Mouse (Mus musculus): ENCODE measurements around the gene L1td1.
"Not testable (repeated sequence)": the region's sequence is repeated elsewhere in the genome, so short reads cannot be mapped to it uniquely, and the experiment has no call there.

Gene L1td1

GRCm38 (mm10) chr4:98726590-98727237 lies at the start of gene L1td1:
Gene L1td1 (plus strand): TSS chr4:98726734.
- no peak for DNase-seq (ENCODE audit: low spot score in 2 of 2)

GRCm38 (mm10) chr4:98677506-98677905 lies 49.0 kb upstream of the L1td1 start:
- DNase-seq (ENCODE audit: low spot score in 2 of 2): no peak

GRCm38 (mm10) chr4:98686678-98687267 lies 39.8 kb upstream of the L1td1 start:
- no peak for DNase-seq (ENCODE audit: low spot score in 2 of 2)

- no peak for DNase-seq (ENCODE audit: low spot score in 2 of 2)
Measured at GRCm38 (mm10) chr4:98688116-98688515, 38.4 kb upstream of the L1td1 start.

GRCm38 (mm10) chr4:98688520-98688919 lies 38.0 kb upstream of the L1td1 start:
- no peak for DNase-seq (ENCODE audit: low spot score in 2 of 2)

- no peak for DNase-seq (ENCODE audit: low spot score in 2 of 2)
Measured at GRCm38 (mm10) chr4:98689988-98690387, 36.5 kb upstream of the L1td1 start.

- DNase-seq (ENCODE audit: low spot score in 2 of 2): no peak
Measured at GRCm38 (mm10) chr4:98693465-98694185, 32.9 kb upstream of the L1td1 start.

GRCm38 (mm10) chr4:98697932-98698331 lies 28.6 kb upstream of the L1td1 start:
- DNase-seq (ENCODE audit: low spot score in 2 of 2): no peak

- no peak for DNase-seq (ENCODE audit: low spot score in 2 of 2)
Measured at GRCm38 (mm10) chr4:98698921-98699320, 27.6 kb upstream of the L1td1 start.

- DNase-seq (ENCODE audit: low spot score in 2 of 2): no peak
Measured at GRCm38 (mm10) chr4:98700156-98700555, 26.4 kb upstream of the L1td1 start.

GRCm38 (mm10) chr4:98702201-98702894 lies 24.2 kb upstream of the L1td1 start:
- peak; percentile 8 to 47 for DNase-seq (ENCODE audit: low spot score in 2 of 2)

GRCm38 (mm10) chr4:98710891-98711290 lies 15.6 kb upstream of the L1td1 start:
- no peak for DNase-seq (ENCODE audit: low spot score in 2 of 2)

- DNase-seq (ENCODE audit: low spot score in 2 of 2): no peak
Measured at GRCm38 (mm10) chr4:98717735-98718546, 8.6 kb upstream of the L1td1 start.

- DNase-seq (ENCODE audit: low spot score in 2 of 2): no peak
Measured at GRCm38 (mm10) chr4:98718547-98718917, 8.0 kb upstream of the L1td1 start.

- DNase-seq (ENCODE audit: low spot score in 2 of 2): peak; percentile 12 to 68
Measured at GRCm38 (mm10) chr4:98722454-98722853, 4.1 kb upstream of the L1td1 start.

GRCm38 (mm10) chr4:98724682-98725081 lies 1.9 kb upstream of the L1td1 start:
- DNase-seq (ENCODE audit: low spot score in 2 of 2): not testable (repeated sequence)

GRCm38 (mm10) chr4:98725439-98725838 lies 1.1 kb upstream of the L1td1 start:
- DNase-seq (ENCODE audit: low spot score in 2 of 2): no peak

GRCm38 (mm10) chr4:98727295-98727958 lies 893 bp downstream of the L1td1 start:
- DNase-seq (ENCODE audit: low spot score in 2 of 2): no peak

- DNase-seq (ENCODE audit: low spot score in 2 of 2): no peak
Measured at GRCm38 (mm10) chr4:98727959-98728347, 1.4 kb downstream of the L1td1 start.

- no peak for DNase-seq (ENCODE audit: low spot score in 2 of 2)
Measured at GRCm38 (mm10) chr4:98728716-98729115, 2.2 kb downstream of the L1td1 start.

GRCm38 (mm10) chr4:98733660-98734059 lies 7.1 kb downstream of the L1td1 start:
- DNase-seq (ENCODE audit: low spot score in 2 of 2): no peak

All from spleen, postnatal 10 days (tissue).